Mouse (Mus musculus) thymus, adult 2 months (tissue): ENCODE measurements at regions not wholly inside any gene's neighbourhood (a gene's known extent, or its start where the extent isn't known, plus 50 kb on each side); places are given as distances from the start of the nearest gene placed in this dataset.

Source experiments
- DNase-seq: peaks from one replicate; pipeline ENCODE4 v3.0.0; 2021
- H3K27ac ChIP-seq: fragments of 200-500 bp; 2 replicates; pipeline ENCODE4 v1.5.1; 2012; ENCODE audit warnings: low read length, control low read depth; ENCODE audit not compliant: control insufficient read depth, insufficient read depth
- H3K27me3 ChIP-seq: fragments of 200-500 bp; 2 replicates; pipeline ENCODE4 v1.6.1; 2012; ENCODE audit warnings: mild to moderate bottlenecking, low read length, moderate library complexity, mixed read lengths; ENCODE audit not compliant: control insufficient read depth, insufficient read depth
- H3K36me3 ChIP-seq: fragments of 200-500 bp; 2 replicates; pipeline ENCODE4 v1.6.1; 2012; ENCODE audit warnings: mild to moderate bottlenecking, low read length, moderate library complexity; ENCODE audit not compliant: control insufficient read depth, insufficient read depth
- H3K4me1 ChIP-seq: fragments of 200-500 bp; replicated peaks from 2 replicates; pipeline ENCODE4 v1.6.1; 2012; ENCODE audit warnings: low read length; ENCODE audit not compliant: control insufficient read depth, insufficient read depth
- H3K4me3 ChIP-seq: fragments of 200-500 bp; 2 replicates; pipeline ENCODE4 v1.5.1; 2012; ENCODE audit warnings: mild to moderate bottlenecking, low read length, control low read depth, moderate library complexity; ENCODE audit not compliant: control insufficient read depth, insufficient read depth
- CTCF ChIP-seq: fragments of 200-500 bp; IDR thresholded peaks from 2 replicates; pipeline ENCODE4 v1.5.1; 2012; ENCODE audit warnings: mild to moderate bottlenecking, control low read depth, low read length, moderate library complexity, borderline replicate concordance; ENCODE audit not compliant: control insufficient read depth, poor library complexity, insufficient read depth; ENCODE audit errors: extremely low read depth
- POLR2A ChIP-seq: fragments of 200-500 bp; IDR thresholded peaks from 2 replicates; pipeline ENCODE4 v1.6.1; 2012; ENCODE audit warnings: mild to moderate bottlenecking, low read length, control low read depth, moderate library complexity; ENCODE audit not compliant: control insufficient read depth, poor library complexity, insufficient read depth; ENCODE audit errors: extremely low read depth
- WGBS: fragments of 180-500 bp; shearing (Covaris S2); methylation state at CpG from one replicate; pipeline ENCODE4 v1.1.7; 2018; 5-methylcytosine and 5-hydroxymethylcytosine counted together

DNA sequence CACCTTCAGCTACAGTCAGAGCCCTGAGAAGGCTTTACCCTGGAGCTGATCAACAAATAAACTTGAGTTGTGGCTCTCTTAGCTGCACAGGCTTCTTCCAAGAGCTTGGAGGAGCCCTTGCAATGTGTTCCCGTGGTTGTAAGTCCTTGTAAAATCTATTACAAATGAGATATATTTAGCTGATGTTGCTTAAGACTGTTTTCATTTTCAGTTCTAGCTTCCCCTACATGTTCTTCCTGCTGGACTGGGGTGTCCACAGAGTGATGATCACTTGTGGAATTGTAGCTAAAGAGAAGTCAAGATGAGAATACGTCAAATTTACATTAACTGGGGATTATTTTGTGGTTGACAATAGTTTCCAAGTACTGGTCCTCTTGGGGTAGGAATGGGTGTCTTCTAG is 161.3 kb upstream of the Inhba start:
- TF ChIP-seq POLR2A = no peak
- no peak for TF ChIP-seq CTCF
- Histone ChIP-seq H3K4me3 (no peak overlapping the region), H3K27ac (no peak overlapping the region), H3K36me3 (no peaks in the 10 kb centered on the region), H3K4me1 (peaks cover 6% of the 10 kb centered on the region; the same call in 1 of the 2 replicates), H3K27me3 (no peaks in the 10 kb centered on the region)
- 47% methylated on average over 2 of the region's 2 CpGs for WGBS
- DNase-seq = no peak

DNA sequence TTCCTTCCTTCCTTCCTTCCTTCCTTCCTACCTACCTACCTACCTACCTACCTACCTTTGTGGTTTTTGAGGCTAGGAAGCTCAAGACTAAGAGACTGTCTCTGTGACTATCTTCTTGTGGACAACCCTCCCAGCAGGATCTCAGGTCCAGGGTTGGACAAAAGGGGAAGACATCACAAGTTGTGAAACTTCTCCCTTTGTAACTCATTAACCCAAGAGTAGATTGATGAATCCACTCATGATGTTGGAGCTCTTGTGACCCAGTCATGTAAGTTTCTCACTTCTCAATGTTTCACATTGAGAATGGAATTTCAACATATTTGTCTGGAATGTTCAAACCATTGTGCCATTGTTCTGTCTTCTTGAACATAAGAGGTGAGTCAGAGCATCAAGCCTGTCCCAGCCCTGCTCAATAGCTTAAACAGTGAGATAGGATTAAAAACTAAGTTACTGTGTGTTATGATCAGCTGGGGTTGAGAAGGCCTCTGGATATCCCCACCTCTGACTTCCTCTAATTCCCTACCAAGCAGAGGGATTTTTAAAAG is 158.6 kb upstream of the Inhba start:
- TF ChIP-seq CTCF (no peak), POLR2A (no peak)
- no peak overlapping the region for H3K4me3 ChIP-seq
- no peaks in the 10 kb centered on the region for H3K4me1 ChIP-seq

DNA sequence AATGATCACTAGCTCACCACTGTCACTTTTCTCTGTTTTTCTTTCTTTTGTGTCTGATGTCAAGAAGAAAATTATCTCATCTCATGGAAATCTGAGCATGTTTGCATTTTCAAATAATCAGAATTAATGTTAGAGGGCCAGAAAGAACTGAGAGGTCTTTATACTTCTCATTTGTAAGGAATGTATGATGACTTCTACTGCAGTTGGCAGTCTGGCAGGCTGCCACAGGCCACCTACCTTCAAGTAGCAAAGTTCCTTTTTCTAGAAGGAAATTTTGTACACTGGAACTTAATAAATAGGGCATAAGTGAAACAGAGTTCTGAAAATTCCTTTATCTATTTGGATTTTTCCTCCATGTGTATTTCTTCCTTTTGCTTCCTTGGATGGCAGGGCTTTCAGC is 148.7 kb upstream of the Inhba start:
- Histone ChIP-seq H3K36me3 (no peaks in the 10 kb centered on the region), H3K4me1 (no peaks in the 10 kb centered on the region), H3K4me3 (no peak overlapping the region), H3K27ac (no peak overlapping the region), H3K27me3 (no peaks in the 10 kb centered on the region)
- no peak for TF ChIP-seq POLR2A
- TF ChIP-seq CTCF = no peak
- DNase-seq = no peak

More for the DNA sequence above, 158.6 kb upstream of the Inhba start:
- DNase-seq = no peak
- Histone ChIP-seq H3K36me3 (no peaks in the 10 kb centered on the region), H3K27me3 (no peaks in the 10 kb centered on the region), H3K27ac (no peak overlapping the region)

DNA sequence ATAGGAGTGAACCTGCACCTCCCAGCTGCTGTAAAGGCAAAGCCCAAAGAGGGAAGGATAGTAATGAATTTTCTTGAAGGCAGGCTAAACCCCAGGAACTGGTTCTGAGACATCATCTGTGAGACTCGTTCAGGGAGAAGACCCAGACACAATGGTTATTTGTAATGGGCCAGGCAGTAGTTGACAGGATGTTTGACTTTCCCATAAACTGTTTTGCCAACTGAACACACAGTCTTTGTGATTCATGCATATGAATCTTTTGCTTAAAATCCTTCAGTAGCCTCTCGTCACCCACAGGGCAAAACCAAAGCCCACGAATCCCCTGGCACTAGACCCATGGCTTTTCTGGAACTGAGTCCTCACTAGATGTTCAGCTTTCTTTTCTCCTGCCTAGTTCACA is 148.3 kb upstream of the Inhba start:
- Histone ChIP-seq H3K36me3 (no peaks in the 10 kb centered on the region), H3K4me1 (no peaks in the 10 kb centered on the region), H3K27me3 (no peaks in the 10 kb centered on the region), H3K4me3 (no peak overlapping the region), H3K27ac (no peak overlapping the region)
- TF ChIP-seq POLR2A (no peak), CTCF (no peak)
- DNase-seq = no peak
- WGBS = 57% methylated on average over 3 of the region's 3 CpGs

DNA sequence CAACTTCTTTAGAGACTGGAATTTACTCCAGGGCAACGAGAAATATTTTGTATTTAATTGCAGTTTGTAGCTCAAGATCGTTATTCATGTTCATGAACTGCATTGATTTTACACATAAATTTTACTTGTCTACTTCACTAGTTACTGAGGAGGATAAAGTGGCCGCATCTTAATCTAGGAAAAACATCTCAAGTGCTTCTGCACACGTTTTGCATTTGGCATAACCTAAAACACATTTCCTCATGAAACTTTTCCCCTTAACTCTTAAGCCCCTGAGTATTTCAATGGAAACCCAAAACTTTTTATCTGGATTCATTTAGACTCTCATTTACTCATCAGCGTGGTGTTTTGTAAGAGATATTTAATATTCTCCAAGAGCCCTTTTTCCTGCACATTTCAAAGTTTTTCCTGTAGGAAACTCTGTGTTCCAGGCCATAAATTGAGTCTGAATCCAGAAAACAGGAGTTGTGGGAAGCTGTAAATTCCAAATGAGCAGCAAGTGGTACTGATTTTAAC is 144.5 kb upstream of the Inhba start:
- Histone ChIP-seq H3K4me3 (no peak overlapping the region), H3K4me1 (no peaks in the 10 kb centered on the region), H3K36me3 (no peaks in the 10 kb centered on the region), H3K27ac (no peak overlapping the region), H3K27me3 (no peaks in the 10 kb centered on the region)
- DNase-seq = no peak
- TF ChIP-seq CTCF (no peak), POLR2A (no peak)
- WGBS = 88% methylated on average over 5 of the region's 5 CpGs

DNA sequence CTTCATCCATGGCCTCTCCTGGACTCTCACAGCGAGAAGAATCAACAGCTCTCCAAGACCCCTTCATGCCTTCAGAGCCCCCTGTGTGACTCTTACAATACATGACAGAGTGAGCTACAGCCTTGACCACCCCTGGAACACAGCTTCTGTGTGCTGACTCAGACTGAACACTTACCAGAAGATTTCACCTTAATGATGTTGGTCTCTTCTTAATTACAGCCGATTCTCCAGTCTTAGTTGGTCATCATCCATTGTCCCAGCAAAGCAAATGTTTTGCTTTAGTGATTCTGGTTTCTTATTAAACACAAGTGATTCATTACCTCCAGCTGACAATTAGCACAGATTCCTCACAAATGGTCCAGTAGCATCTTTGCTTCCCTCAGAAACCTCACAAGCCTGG is 134.0 kb upstream of the Inhba start:
- TF ChIP-seq CTCF = no peak
- TF ChIP-seq POLR2A = no peak
- Histone ChIP-seq H3K4me1 (no peaks in the 10 kb centered on the region), H3K27ac (no peak overlapping the region), H3K4me3 (no peak overlapping the region), H3K36me3 (no peaks in the 10 kb centered on the region), H3K27me3 (no peaks in the 10 kb centered on the region)
- DNase-seq = no peak
- WGBS = 97% methylated on average over 2 of the region's 2 CpGs

DNA sequence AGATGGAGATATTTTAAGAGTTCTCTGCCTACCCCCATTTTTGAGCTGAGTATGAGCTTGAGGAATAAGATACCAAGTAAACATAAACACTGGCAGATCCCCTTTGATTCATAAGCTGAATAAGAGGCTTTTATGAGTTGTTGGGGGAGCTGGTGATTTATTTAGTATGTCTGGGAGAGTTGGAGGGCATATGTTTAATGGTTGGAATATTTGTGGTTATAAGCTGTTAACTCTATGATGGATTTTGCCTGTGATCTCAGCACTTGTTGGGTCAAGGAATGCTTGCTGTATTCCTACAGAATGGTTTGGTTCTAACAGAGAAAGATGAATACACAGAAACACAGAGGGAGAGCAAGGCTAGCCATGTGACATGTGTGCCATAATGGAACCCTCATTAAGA is 132.1 kb upstream of the Inhba start:
- no peak overlapping the region for H3K27ac ChIP-seq
- H3K4me3 ChIP-seq = no peak overlapping the region
- no peaks in the 10 kb centered on the region for H3K27me3 ChIP-seq
- TF ChIP-seq POLR2A = no peak
- TF ChIP-seq CTCF = no peak
- H3K4me1 ChIP-seq = no peaks in the 10 kb centered on the region
- no peaks in the 10 kb centered on the region for H3K36me3 ChIP-seq
- DNase-seq = no peak
